Mouse (Mus musculus): ENCODE results near the gene Rasa2.

DNA sequence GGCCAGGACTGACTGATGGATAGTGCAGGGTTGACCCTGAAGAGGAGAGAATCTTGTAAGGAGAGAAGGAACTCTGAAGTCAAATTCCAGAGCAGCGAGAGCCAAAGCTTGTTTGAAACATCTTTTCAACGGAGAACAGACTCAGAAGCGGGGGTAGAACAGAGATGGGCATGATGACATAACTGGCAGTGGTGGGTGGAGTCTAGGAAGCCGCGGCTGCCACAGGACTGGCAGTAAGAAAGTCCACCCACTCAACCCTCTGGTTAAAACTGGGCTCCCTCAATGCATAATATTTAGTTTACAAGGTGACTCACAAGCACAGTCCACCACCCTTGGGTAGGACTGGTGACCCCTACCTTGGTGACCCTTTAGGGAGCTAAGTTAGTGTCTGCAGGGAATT lies 115.7 kb downstream of the Rasa2 start:
- TF ChIP-seq POLR2A (IDR thresholded peaks at IDR 0.05; ENCODE audit: insufficient read length, low read depth) (no peak), TCF12 (IDR thresholded peaks at IDR 0.05; ENCODE audit: insufficient read depth, poor library complexity, severe bottlenecking) (no peak), MAX (IDR thresholded peaks at IDR 0.05; ENCODE audit: low read depth) (no peak), E2F4 (IDR thresholded peaks at IDR 0.05; ENCODE audit: insufficient read depth) (no peak), POLR2AphosphoS2 (IDR thresholded peaks at IDR 0.05; ENCODE audit: insufficient read length, low read depth) (no peak), TCF3 (IDR thresholded peaks at IDR 0.05; ENCODE audit: insufficient read length, low read depth) (no peak), USF1 (IDR thresholded peaks at IDR 0.05; ENCODE audit: low read depth) (no peak), CEBPB (IDR thresholded peaks at IDR 0.05; ENCODE audit: insufficient read depth, poor library complexity, severe bottlenecking) (no peak), MYOD1 (IDR thresholded peaks at IDR 0.05; ENCODE audit: control insufficient read depth in 1 of 3, insufficient read length in 2 of 3, low read depth in 2 of 3) (peak in 1 of 3 experiments; percentile 3), REST (IDR thresholded peaks at IDR 0.05; ENCODE audit: insufficient read depth, insufficient read length) (no peak), MYOG (IDR thresholded peaks at IDR 0.05; ENCODE audit: control insufficient read depth in 1 of 3, insufficient read depth in 1 of 3, insufficient read length in 2 of 3, low read depth in 2 of 3) (no peak), SRF (IDR thresholded peaks at IDR 0.05; ENCODE audit: control insufficient read depth, insufficient read length, low read depth) (no peak)
